Mouse (Mus musculus): ENCODE measurements around the gene Gm17581.
"Not testable (repeated sequence)": the region's sequence is repeated elsewhere in the genome, so short reads cannot be mapped to it uniquely, and the experiment has no call there.

The Gm17581 gene

GRCm38 (mm10) chr2:155735766-155736165 lies at the start of gene Gm17581:
Gene Gm17581, minus strand, starts transcription at chr2:155735866.
- DNase-seq (ENCODE audit: low spot score) = not testable (repeated sequence)

DNA sequence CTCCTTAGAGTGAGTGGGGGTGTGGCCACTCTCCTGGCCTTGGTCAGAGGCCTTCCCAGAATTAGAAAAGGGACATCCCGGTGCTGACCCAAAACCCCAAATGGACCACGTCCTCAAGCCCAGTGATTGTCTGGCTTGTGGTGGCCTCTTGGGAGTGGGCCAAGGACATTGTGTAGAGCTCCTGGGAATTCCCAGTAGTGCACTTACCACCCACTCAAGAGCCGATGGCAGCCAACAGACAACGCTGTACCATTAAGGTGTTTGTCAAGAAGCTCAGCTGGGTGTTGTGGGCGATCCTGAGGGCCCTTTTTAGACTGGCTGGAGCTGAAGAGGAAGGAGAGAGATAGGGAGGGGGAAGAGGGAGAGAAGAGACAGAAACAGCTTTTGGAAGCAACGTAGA lies 48.9 kb upstream of the Gm17581 start:
- DNase-seq (ENCODE audit: low spot score) = no peak

- no peak for DNase-seq (ENCODE audit: low spot score)
Measured at GRCm38 (mm10) chr2:155779506-155779905, 43.8 kb upstream of the Gm17581 start.

DNA sequence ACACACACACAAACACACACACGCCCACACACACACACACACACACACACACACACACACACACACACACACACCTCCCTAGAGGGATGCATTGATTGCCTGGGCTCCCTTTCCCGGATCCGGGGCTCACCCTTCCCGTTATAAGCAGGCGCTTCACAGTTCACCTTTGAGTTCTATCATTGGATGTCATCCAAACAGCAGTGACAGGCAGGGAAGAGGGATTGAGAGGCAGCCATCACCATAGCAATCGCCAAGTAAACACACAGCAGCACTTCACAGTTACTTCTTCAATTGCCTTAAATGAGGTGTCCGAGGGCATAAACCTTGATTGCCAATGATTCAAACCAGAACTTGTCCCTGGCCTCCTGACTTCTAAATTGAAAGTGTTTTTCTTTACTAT lies 43.4 kb upstream of the Gm17581 start:
- no peak for DNase-seq (ENCODE audit: low spot score)

GRCm38 (mm10) chr2:155778004-155778403 lies 42.3 kb upstream of the Gm17581 start:
- DNase-seq (ENCODE audit: low spot score) = no peak

DNA sequence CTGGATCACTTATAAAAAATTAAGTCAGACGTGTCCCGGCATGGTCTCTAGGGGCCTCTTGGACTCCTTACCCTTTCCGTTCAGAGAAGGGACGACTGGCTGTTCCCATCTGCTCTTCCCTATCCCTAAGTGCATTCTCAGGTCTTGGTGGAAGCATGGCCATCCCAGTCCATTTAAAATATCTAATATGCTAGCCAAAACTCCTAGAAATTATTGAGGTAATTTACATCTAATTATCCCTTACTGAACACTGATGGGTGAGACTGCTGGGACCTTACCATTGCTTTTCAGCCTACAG lies 42.0 kb upstream of the Gm17581 start:
- no peak for DNase-seq (ENCODE audit: low spot score)

DNA sequence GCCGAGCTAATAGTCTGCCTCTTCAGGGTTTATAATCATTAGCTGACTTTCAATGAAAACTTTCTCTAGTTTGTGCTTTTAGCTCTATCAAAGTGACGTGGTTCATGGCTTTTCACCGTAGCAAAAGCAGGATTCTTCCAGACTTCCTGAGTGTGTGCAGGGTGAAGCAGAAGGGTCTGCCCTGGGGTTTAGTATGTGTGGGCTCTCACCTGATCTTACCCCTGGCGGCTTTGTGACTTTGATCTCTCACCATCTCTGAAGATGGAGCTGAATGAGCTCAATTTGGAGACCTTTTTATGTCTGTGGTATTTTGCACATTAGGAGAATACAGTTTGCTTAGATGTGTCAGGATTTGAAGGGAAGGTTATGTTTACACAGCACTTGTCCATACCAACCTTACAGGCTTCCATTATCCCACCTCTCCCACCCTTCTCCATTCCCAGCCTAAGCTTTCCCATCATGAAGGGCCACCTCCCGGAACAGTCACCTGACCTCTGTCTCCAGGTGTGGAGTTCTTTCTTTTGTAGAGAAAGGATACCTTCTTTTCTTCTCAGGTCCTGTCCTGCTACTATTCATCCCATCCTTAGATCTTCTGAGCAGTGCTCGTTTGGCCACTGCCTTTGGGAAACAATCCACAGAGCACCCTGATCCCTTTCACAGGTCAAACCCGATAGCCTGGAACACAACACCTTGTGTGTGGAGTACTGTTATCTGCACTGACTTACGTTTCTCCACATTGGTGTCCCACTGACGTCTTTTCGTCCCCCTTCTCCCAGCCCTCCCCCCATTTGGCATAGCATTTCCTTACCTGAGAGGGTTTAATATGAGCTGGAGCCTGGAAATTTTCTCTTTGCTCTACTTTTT lies 41.4 kb upstream of the Gm17581 start:
- DNase-seq (ENCODE audit: low spot score) = no peak

GRCm38 (mm10) chr2:155775685-155776263 lies 40.1 kb upstream of the Gm17581 start:
- peak; percentile 11 for DNase-seq (ENCODE audit: low spot score)

DNA sequence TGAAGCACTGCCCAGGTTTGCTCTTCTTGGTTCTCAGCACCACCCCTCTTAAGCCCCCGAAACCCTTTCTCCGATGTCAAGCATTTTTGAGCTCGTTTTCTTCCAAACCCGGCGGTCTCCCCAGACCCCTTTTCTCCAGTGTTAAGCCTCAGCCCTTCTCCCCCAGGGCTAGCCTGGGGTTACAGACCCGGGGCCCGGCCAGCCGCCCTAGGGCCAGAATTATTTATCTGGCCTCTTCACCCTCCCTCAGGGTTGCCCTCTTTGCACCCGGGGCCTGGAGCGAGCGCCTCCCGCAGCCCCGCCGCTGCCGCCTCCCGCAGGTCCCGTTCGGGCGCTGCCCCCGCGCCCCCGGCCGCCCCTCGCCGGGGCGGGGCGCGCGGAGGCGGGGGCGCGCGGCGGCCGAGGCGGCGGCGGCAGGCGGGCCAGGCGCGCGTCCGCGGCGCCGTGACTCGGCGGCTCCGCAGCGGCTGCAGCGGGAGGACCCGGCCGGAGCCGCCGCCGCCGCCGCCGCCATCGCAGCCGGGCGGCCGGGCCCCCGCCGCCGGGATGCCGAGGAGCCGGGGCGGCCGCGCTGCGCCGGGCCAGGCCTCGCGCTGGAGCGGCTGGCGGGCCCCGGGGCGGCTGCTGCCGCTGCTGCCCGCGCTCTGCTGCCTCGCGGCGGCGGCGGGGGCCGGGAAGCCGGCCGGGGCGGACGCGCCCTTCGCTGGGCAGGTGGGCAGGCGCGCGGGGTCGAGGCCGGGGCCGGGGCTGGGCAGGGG lies 39.4 kb upstream of the Gm17581 start, which contains the start of gene Mmp24:
Gene Mmp24, plus strand, starts transcription at position 416 of the 758 bp plus-strand sequence.
- no peak for DNase-seq (ENCODE audit: low spot score)

DNA sequence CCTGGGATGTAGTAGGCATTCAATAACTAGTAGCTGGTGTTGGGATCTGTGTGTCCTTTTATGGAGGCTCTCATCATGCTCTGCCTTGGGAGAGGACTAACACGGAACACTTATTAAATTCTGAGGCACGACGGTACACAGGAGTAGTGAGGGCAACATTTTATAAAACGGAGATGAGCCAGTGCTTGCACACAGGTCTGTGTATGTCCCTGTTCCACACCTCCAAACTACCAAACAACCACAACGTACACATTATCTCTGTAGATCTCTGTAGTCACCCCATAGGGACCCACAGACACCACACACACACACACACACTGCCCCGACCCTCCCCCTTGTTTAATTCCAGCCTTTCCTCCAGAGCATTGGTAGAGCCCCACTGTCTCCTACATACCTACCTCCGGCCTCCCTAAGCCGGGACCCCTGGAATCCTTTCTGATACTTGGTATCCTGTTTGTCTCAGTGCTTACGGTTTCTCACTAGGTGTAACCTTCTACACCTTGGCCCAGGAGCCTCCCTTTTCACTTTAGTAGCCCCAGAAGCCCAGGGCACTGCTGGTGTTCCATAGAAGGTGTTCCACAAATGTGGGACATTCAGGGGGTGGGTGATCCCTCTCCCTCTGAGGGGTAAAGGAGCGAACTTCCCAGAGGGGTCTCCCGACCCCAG lies 38.7 kb upstream of the Gm17581 start:
- no peak for DNase-seq (ENCODE audit: low spot score)

DNA sequence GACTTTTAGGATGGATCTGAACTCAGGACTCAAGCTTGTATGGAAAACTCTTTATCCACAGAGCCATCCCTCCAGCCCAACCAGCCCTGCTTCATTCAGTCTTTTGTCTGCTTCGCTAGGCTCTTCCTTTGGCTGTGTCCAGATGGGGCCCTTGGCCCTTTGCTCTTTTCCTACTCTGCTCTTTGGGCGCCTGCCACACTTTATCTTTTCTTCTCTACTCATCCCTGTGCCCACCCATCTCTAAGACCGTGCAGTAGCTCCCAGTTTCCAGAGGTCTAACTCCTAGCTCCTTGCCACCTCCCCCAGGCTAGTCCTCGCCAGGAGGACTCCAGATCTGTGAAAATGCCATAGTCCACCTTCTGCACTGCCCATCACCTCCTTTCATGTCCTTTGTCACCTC lies 38.0 kb upstream of the Gm17581 start:
- no peak for DNase-seq (ENCODE audit: low spot score)

DNA sequence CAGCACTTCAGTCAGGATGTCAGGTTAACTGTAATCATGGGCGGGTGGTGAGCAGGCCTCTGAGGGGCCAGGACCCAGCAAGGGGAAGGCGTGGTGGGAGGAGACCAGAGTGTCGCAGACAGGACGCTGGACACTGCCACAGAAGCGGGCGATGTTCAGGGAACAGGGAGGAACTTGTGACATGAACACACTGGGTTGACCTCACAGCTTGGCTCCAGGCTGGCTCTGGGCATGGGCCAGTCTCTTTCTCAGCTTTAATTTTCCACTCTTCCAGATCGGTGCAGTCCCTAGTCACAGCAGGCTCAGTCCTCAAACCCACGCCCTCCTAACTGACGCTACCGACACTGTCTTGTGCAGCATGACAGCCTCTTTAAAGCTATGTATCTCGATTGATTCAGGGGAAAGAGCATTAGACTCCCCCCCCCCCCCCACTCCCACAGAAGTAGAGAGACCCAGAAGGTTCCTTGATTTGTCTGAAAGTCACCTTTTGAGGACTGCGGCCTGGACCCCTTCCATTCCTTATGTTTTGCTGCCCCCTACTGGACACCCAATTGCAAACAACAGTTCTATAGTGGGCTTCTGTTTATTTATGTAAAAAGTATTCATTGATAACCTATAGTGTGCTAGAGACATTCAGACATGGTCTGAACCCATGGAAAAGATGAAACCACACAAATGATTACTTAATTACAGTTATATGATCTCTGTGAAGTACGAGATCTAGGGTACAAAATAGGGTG lies 29.2 kb upstream of the Gm17581 start:
- peak; percentile 19 for DNase-seq (ENCODE audit: low spot score)

DNA sequence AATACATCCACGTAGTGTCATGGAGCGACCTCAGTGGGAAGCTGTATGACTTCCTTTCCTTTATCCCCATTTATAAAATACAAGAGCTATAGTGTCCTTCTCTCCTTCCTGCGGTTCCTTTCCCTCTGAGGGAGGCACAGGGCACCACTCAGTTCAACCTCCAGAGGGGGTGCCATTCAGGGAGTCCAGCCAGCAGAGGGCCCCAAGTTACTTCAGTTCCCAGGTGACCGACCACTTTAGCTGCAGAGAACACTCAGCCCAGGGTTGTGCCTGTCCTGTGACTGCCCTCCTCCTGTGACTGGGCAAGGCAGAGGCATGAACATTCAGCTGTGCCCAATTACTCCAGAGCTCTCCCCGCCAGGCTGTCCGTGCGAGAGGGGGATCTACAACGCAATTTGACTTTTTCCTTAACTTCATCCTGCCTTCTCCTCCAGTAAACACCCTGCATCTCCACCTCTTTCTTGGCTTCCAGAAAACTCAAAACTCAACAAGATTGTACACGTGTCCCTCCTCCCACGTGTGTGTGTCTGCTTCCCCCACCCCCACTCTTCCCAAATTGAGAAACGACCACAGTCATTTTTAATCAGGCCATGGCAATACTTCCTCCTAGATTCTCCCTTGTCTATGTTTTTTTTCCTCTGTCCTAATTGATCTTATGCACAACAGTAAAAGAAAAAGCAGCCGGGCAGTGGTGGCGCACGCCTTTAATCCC lies 21.3 kb upstream of the Gm17581 start:
- DNase-seq (ENCODE audit: low spot score) = no peak

- DNase-seq (ENCODE audit: low spot score) = no peak
Measured at GRCm38 (mm10) chr2:155755746-155756145, 20.1 kb upstream of the Gm17581 start.

- DNase-seq (ENCODE audit: low spot score) = no peak
Measured at GRCm38 (mm10) chr2:155751014-155751786, 15.5 kb upstream of the Gm17581 start, which contains the start of gene Procr. Gene Procr, plus strand, starts transcription at chr2:155751117.

- DNase-seq (ENCODE audit: low spot score) = no peak
Measured at GRCm38 (mm10) chr2:155749394-155749793, 13.7 kb upstream of the Gm17581 start.

DNA sequence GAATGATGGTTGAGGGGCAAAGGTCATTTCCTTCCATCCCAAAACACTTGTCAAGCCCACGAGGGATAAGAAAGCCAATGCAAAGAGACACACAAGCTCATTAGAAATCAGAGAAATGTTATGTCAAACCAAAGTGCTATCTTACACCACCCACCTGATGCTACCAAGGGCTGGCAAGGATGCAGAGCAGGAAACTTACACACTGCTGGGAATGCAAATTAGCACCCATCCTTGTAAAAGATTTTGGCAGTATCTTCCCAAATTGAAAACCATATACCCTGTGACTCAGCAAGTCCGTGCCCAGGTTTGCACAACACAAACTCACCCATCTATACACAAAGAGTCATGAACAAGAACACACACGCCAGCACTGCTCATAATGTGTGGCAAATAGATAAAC lies 9.8 kb upstream of the Gm17581 start:
- DNase-seq (ENCODE audit: low spot score) = no peak

- DNase-seq (ENCODE audit: low spot score) = no peak
Measured at GRCm38 (mm10) chr2:155743351-155743750, 7.7 kb upstream of the Gm17581 start.

DNA sequence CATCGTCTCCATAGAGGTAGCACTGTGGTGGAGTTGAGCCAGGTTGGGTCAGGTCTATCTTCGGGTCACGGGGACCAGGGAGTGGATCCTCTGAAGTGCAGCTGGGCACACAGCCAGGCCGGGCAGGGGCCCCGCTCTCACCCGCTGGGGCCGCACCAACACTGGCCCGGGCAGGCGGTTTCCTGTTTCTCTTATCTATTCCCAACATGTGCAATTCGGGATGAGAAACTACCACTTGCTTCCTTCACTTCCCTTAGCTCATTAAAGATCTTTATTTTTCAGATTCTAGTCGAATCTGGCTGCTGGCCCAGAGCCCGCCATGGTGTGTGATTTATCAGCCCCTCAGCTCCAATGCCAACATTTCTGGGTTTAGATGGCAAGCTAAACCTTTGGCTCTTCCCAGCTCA lies 7.3 kb upstream of the Gm17581 start:
- no peak for DNase-seq (ENCODE audit: low spot score)

DNA sequence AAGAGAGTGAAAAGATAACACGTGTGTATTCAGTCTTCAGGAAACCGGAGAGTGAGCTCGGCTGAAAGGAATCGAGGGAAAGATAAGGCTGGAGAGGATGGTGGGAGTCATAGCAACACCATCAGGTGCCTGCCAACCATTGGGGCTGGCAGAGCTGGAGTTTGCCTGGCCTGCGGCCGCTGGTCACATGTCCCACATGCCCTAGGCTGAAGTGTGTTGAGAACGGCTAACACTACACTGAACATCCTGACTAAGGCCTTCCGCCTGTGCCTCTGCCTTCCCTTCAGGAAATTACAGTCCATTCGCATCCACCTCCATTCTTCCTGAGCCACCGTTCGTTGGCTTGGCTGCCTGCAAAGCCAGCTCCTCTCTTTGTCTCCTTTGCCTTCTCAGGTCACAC lies 6.5 kb upstream of the Gm17581 start:
- no peak for DNase-seq (ENCODE audit: low spot score)

Measured in urinary bladder, postnatal 10 days (tissue).